Mouse (Mus musculus) heart, adult 2 months (tissue): ENCODE measurements around the gene Zfp46.

Experiments
- CTCF ChIP-seq: fragments of 200-600 bp; IDR thresholded peaks from 2 replicates; pipeline ENCODE4 v1.8.1; 2022; ENCODE audit warnings: antibody characterized with exemption, mild to moderate bottlenecking, moderate library complexity
- EP300 ChIP-seq: fragments of 200-500 bp; IDR thresholded peaks from 2 replicates; pipeline ENCODE4 v1.6.1; 2011; ENCODE audit warnings: low read depth, low read length, control low read depth; ENCODE audit not compliant: insufficient read depth
- POLR2A ChIP-seq: fragments of 200-500 bp; IDR thresholded peaks from 2 replicates; pipeline ENCODE4 v1.6.1; 2011; ENCODE audit warnings: mild to moderate bottlenecking, low read depth, low read length, control low read depth; ENCODE audit not compliant: insufficient read depth

GRCm38 (mm10) chr4:136263555-136263954 lies 20.9 kb upstream of the Zfp46 start:
- no peak for TF ChIP-seq CTCF
- no peak for TF ChIP-seq POLR2A
- no peak for TF ChIP-seq EP300
